Mouse (Mus musculus): ENCODE measurements at regions not wholly inside any gene's neighbourhood (a gene's known extent, or its start where the extent isn't known, plus 50 kb on each side); places are given as distances from the start of the nearest gene placed in this dataset.

GRCm38 (mm10) chr17:69598461-69598860 lies 159.3 kb downstream of the Akain1 start:
- TF ChIP-seq POLR2A (IDR thresholded peaks at IDR 0.05; ENCODE audit: borderline replicate concordance, extremely low read depth, insufficient read depth, insufficient read length, poor library complexity, severe bottlenecking) (no peak), CTCF (IDR thresholded peaks at IDR 0.05; ENCODE audit: borderline replicate concordance, extremely low read depth, insufficient read depth, insufficient read length) (no peak)
